ENCODE assay signal across 8 mouse cellular contexts in genomic region chr3:34019540-34020381, GRCm38 (mm10). TPM values are rescaled to one million over a fixed set of nuclear protein-coding genes. Genes with fewer than 3 reads are reported as not detected.
DNase-seq lines count a peak whose midpoint lies in the region; ATAC-seq lines count a peak whose summit lies in the region.

TSS of gene Fxr1 (plus strand) at chr3:34019943.

- no peaks in the 10 kb centered on the region for H3K36me3 ChIP-seq in megakaryocyte, embryonic 14.5 days (replicated peaks; ENCODE audit: low read length)

- H3K4me1 ChIP-seq in megakaryocyte, embryonic 14.5 days: peaks cover 39% of the 10 kb centered on the region

- H3K27me3 ChIP-seq in megakaryocyte, embryonic 14.5 days (replicated peaks): no peaks in the 10 kb centered on the region

- peak; percentile 67 for ATAC-seq in inflammation-experienced regulatory T-cells, adult 6 months

- H3K9me3 ChIP-seq in megakaryocyte, embryonic 14.5 days: peaks cover 12% of the 10 kb centered on the region

- peak; percentile 95 for DNase-seq in adrenal gland, adult 2 months
- DNase-seq in embryo, embryonic 11 days: peak; percentile 92
- peak; percentile 90 for DNase-seq in gastrocnemius, postnatal 25 days
- peak; percentile 44 to 70 for DNase-seq in left cerebral cortex, adult 9 months (ENCODE audit: low spot score in 2 of 2)
- DNase-seq in right cerebral cortex, adult 2 months (ENCODE audit: low spot score in 2 of 2): peak; percentile 78 to 80
- peak; percentile 50 for DNase-seq in urinary bladder, postnatal 10 days (ENCODE audit: low spot score)

- peak within 1 kb of the TSS; percentile 96 for H3K4me3 ChIP-seq in megakaryocyte, embryonic 14.5 days (replicated peaks)

RNA-seq across cellular contexts. Expression of gene Fxr1, which starts in this region (rescaled TPM):
- 100 to 1,000 TPM in 1 of 2 experiments, 10 to 100 TPM in 1; 98.9 to 153 TPM for total RNA-seq in adrenal gland, adult 2 months (2021)
- 2.7 and 2.9 TPM in 2 replicates for polyA plus RNA-seq in adrenal gland, adult 2 months (2012; rRNA removed)
- 100 to 1,000 TPM; 381 to 419 TPM for total RNA-seq in gastrocnemius, postnatal 25 days (2021)
- polyA plus RNA-seq in inflammation-experienced regulatory T-cells, adult 6 months (2017; shearing (Covaris generic)): 10 to 100 TPM; 47.5 to 57.9 (median 52.9) TPM
- 4.3 and 16.0 TPM in 2 replicates for polyA plus RNA-seq in megakaryocyte, embryonic 14.5 days (2012; ENCODE audit: insufficient read depth, low replicate concordance)

Comparison
In these comparisons a context has a peak if more than half of its experiments do, and no peak if none do; other contexts are left out.
1. Peak in every context shown above with its lines: DNase-seq, ATAC-seq and H3K4me3 ChIP-seq.